Mouse (Mus musculus) bone marrow macrophage, adult 2 months (primary cell): ENCODE results near the gene Thsd4.

Experiments
- CTCF ChIP-seq: IDR thresholded peaks from 2 replicates; pipeline ENCODE4 v1.5.1; 2012; ENCODE audit warnings: low read depth, mild to moderate bottlenecking, low read length, moderate library complexity
- POLR2A ChIP-seq: IDR thresholded peaks from 2 replicates; pipeline ENCODE4 v1.6.1; 2012; ENCODE audit warnings: mild to moderate bottlenecking, low read depth, low read length, borderline replicate concordance

- TF ChIP-seq CTCF (no peak), POLR2A (no peak)
These were observed 557.5 kb downstream of the Thsd4 start for GRCm38 (mm10) chr9:59964367-59964766.
